Mouse (Mus musculus) megakaryocyte, embryonic 14.5 days (primary cell): ENCODE measurements around the gene Meis1. TPM values are rescaled to one million over a fixed set of nuclear protein-coding genes. Genes with fewer than 3 reads are reported as not detected.
A peak's percentile ranks its signal among the peaks of the same experiment; 100 is the strongest.

ENCODE experiments used
- H3K27me3 ChIP-seq: replicated peaks from 2 replicates; pipeline ENCODE3; 2012; ENCODE audit warnings: inconsistent platforms
- H3K36me3 ChIP-seq: replicated peaks from 2 replicates; pipeline ENCODE3; 2012; ENCODE audit warnings: low read length, inconsistent platforms, mixed read lengths
- H3K4me1 ChIP-seq: 2 replicates; pipeline ENCODE4 v1.6.1; 2012; ENCODE audit warnings: inconsistent platforms
- H3K4me3 ChIP-seq: replicated peaks from 2 replicates; pipeline ENCODE3; 2012; ENCODE audit warnings: moderate library complexity, mild to moderate bottlenecking, inconsistent platforms
- H3K9me3 ChIP-seq: 2 replicates; pipeline ENCODE4 v1.6.1; 2012; ENCODE audit warnings: inconsistent platforms
- FLI1 ChIP-seq: IDR thresholded peaks from 2 replicates; pipeline ENCODE4 v1.6.1; 2012; ENCODE audit warnings: low read length, inconsistent platforms, mixed read lengths
- GATA1 ChIP-seq: IDR thresholded peaks from 3 replicates; pipeline ENCODE4 v1.6.1; 2012; ENCODE audit warnings: mixed read lengths, low read length, inconsistent platforms, borderline replicate concordance
- polyA plus RNA-seq: library from polyadenylated mRNA; stranded (reverse); fragments of >175 nt; gene quantifications from 2 replicates; pipeline ENCODE4 v1.2.3, GENCODE M21; 2012; ENCODE audit warnings: low replicate concordance; ENCODE audit not compliant: insufficient read depth

Meis1 gene
- 121 and 264 TPM in 2 replicates for polyA plus RNA-seq

DNA sequence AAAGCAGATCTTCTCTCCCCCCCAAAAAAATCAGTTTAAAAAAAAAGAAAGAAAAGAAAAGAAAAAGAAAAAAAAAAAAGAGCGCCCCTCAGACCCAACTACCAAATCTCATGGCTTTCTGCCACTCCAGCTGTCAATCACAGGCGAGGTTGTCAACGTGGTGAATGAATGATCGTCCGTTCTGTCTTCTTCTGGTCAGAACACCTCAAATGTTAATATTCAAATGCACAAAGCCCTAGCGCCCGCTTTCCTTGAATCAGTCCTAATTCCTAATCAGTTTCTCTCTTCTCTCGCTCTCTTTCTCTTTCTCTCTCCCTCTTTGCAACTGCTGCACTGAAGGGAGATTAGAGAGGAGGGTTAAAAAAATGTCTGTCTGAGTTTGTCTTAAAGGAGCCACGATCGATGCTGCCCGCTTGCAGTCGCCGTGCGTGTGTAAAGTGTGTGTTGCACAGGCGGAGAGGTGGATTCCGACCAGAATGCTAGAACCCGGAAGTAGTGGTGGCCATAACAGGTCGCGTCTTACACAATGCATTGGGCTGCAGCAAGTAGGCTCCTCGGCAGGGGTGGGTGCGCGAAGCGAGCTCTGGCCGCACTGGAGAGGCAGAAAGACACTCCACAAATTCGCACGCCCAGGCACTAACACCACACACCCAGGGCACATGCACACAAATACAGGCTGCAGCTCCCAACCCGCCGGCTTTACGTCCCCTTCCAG is at the start of gene Meis1:
TSS of gene Meis1 (minus strand) at position 497 of the 715 bp plus-strand sequence.
- no peaks in the 10 kb centered on the region for H3K27me3 ChIP-seq
- peak within 1 kb of the TSS; percentile 93 for H3K4me3 ChIP-seq
- no peaks in the 10 kb centered on the region for H3K9me3 ChIP-seq
- peaks cover 32% of the 10 kb centered on the region for H3K4me1 ChIP-seq
- peaks cover 27% of the 10 kb centered on the region for H3K36me3 ChIP-seq
- TF ChIP-seq FLI1, result no peak

DNA sequence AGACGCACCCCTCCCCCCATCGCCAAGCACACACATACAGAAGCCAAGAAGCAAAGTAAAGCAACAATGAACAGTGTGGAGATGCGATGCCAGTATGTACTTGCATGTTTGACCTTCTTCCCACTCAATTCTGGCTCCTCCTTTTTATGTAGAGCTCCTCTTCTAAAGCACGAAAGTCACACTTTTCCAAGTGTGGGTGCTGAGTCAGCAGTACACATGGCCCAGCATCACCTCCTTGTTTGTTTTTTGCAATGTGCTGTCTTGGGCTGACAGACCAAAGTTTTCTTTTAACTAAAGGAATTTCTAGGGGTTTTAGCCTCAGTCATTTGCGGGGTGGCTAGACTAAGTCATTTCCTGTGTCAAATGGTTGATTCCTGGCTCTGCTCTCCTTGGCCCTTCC is 48.5 kb upstream of the Meis1 start:
- Histone ChIP-seq H3K27me3 (no peaks in the 10 kb centered on the region), H3K36me3 (no peaks in the 10 kb centered on the region), H3K4me1 (no peaks in the 10 kb centered on the region), H3K4me3 (no peak overlapping the region), H3K9me3 (peaks cover 11% of the 10 kb centered on the region)
- TF ChIP-seq FLI1 (no peak), GATA1 (no peak)

- TF ChIP-seq GATA1 (no peak), FLI1 (no peak)
These were observed 30.5 kb upstream of the Meis1 start for GRCm38 (mm10) chr11:19049276-19049675.

GRCm38 (mm10) chr11:19036595-19037166 is 17.9 kb upstream of the Meis1 start:
- no peak overlapping the region for H3K4me3 ChIP-seq
- no peaks in the 10 kb centered on the region for H3K36me3 ChIP-seq
- peaks cover 3% of the 10 kb centered on the region for H3K27me3 ChIP-seq
- no peak for TF ChIP-seq FLI1
- TF ChIP-seq GATA1, result no peak
- H3K4me1 ChIP-seq, result no peaks in the 10 kb centered on the region
- H3K9me3 ChIP-seq, result no peaks in the 10 kb centered on the region

More at GRCm38 (mm10) chr11:19049276-19049675, 30.5 kb upstream of the Meis1 start:
- Histone ChIP-seq H3K4me3 (no peak overlapping the region), H3K4me1 (no peaks in the 10 kb centered on the region), H3K27me3 (peaks cover 2% of the 10 kb centered on the region), H3K9me3 (0 out of 2 replicates have a peak, but pooled peaks cover 3% of the 10 kb centered on the region), H3K36me3 (no peaks in the 10 kb centered on the region)

DNA sequence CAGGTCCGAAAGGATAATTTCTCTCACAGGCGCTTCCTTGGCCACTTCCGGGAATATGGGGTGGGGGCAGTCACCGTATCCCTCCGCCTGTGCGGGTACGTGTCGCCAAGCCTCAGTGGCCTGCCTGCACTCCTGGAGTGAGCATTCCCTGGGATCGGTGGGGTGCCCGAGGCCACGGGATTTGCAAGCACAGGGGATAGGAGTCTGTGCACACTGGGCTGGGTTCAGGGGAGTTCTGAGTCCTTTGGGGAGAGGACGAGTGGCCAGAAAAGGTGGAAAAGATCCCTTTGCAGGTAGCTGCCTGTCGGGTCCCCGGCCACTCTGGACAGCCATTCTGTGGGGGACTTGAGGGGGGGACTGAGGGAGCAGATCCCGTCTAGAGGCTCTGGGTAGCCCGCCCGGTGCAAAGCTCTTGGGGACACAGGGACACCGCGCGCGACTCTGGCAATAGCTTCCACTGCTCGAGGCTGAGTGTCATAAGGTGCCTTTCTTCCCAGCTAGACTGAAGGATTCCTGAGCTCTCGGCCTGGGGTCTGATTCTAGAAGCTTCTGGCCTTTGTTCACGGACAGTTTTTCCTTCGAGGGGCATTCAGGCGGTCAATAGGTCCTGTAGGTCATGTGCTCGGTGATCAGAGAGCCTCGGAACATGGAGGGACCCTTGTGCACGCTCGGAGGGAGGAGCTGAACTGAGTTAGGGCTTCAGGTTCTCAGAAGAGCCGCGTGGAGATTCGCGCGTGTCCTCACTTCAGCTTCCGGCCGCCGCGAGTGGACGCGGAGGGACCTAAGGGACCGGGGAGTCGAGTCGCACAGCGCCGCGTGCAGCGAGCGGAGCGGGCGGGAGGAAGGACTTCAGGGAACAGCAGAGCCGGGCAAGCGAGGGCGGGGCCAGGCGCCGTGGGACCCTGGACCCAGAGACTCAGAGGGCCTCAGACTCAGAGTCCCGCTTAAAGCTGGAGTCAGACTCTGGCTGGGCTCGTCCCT is 8.1 kb upstream of the Meis1 start:
- Histone ChIP-seq H3K9me3 (no peaks in the 10 kb centered on the region), H3K4me3 (peak overlapping the region; percentile 93), H3K36me3 (no peaks in the 10 kb centered on the region), H3K4me1 (peaks cover 33% of the 10 kb centered on the region), H3K27me3 (peaks cover 22% of the 10 kb centered on the region)
- TF ChIP-seq FLI1 (no peak), GATA1 (no peak)

GRCm38 (mm10) chr11:19025976-19026520 is 7.3 kb upstream of the Meis1 start:
- Histone ChIP-seq H3K4me1 (peaks cover 38% of the 10 kb centered on the region), H3K27me3 (peaks cover 22% of the 10 kb centered on the region), H3K36me3 (no peaks in the 10 kb centered on the region), H3K9me3 (no peaks in the 10 kb centered on the region), H3K4me3 (peak overlapping the region; percentile 93)
- TF ChIP-seq GATA1 (no peak), FLI1 (no peak)

DNA sequence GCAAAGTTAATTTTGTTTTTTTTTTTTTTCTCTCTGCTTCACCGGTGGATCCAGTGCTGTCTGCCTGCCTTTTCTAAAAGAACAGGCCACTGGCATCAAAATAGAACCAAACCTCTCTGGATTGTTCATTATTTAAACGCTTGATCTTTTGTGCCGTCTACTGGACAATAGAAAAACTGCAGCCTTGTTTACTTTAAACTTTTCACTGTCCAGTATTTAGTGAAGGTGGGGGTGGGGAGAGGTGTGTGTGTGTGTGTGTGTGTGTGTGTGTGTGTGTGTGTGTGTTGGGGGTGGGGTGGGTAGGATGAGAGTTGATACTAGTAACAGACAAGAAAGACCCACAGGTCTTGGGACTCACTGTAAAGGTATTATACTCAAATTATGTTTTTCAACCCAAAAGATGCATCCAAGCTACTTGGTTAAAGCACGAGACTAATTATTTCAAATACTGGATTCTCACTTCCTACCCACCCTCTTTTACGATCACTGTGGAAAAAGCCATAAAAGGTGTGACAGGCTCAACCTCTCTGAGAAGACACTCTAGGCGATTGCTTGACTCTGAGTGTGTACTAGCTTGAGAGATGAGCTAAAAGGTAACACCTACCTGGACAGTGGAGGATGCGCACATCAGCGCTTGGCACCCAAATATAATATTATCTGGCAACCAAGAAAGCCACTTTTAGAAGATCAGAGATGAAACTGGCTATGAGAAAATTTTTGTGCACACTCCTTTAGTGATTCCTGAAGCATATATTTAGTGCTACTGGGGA is 5.9 kb upstream of the Meis1 start:
- Histone ChIP-seq H3K9me3 (no peaks in the 10 kb centered on the region), H3K36me3 (no peaks in the 10 kb centered on the region), H3K4me3 (no peak overlapping the region), H3K4me1 (peaks cover 46% of the 10 kb centered on the region), H3K27me3 (peaks cover 22% of the 10 kb centered on the region)
- TF ChIP-seq FLI1, result no peak
- no peak for TF ChIP-seq GATA1

DNA sequence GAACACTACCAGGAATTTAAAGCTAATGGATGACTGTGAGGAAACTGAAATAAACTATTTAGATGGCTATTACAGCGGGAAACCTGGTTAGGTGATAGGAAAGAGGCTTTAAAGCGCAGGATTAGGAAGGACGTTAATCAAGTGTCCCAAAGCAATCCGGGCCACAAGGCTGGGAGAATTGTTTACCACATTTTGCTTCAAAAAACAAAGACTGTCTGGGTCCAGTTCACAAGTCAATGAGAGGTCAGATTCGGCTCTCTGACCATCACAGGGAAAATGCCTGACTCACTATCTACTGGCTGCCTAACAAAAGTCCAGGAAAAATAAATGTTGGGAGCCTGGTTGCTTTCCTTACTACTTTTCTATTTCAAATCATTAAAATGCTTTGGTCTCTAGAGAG is 4.6 kb upstream of the Meis1 start:
- TF ChIP-seq GATA1, result no peak
- no peak for TF ChIP-seq FLI1
- H3K9me3 ChIP-seq, result no peaks in the 10 kb centered on the region
- no peaks in the 10 kb centered on the region for H3K36me3 ChIP-seq
- peaks cover 46% of the 10 kb centered on the region for H3K4me1 ChIP-seq
- H3K4me3 ChIP-seq, result no peak overlapping the region
- peaks cover 20% of the 10 kb centered on the region for H3K27me3 ChIP-seq

DNA sequence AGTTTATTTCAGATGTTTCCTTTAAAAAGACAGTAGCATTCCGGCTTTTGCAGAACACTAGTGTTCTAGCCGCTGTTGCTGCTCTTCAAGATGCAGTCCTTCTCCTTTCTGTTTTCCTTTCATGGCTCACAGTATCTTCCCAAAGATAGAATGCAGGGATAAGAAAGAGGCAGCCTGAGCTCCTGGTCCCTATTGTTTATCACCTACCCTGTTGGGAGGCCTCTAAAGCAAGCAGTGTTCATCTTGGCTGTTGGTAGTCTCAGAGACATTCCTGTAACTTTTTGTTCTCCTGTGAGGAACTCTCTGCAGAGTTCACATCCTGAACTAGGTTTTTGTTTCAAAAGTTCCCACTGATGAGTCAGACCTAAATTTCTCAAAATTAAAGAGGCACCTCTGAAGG is 3.8 kb upstream of the Meis1 start:
- H3K4me1 ChIP-seq, result peaks cover 46% of the 10 kb centered on the region
- H3K9me3 ChIP-seq, result no peaks in the 10 kb centered on the region
- H3K4me3 ChIP-seq, result peak overlapping the region; percentile 24
- H3K27me3 ChIP-seq, result peaks cover 15% of the 10 kb centered on the region
- no peaks in the 10 kb centered on the region for H3K36me3 ChIP-seq
- TF ChIP-seq GATA1 (no peak), FLI1 (no peak)
